ENCODE assay signal across 7 mouse cellular contexts in the genomic region with DNA sequence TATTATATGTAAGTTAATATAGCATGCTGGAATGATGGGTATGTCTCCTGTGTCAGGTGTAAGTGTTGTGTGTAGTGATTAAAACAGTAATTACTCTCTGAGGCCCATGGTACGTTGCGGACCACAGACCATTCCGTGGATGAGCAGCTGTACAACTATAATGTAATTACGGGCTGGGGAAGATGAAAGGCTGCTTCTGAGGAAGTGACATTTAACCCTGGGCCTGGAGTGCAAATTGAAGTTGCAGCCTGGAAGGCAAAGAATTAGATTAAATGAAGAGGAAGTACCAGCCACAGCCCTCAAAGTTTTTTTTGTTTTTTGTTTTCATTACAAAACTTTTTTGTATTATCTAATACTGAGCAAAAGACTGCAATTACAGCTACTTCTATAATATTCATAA. TPM values are rescaled to one million over a fixed set of nuclear protein-coding genes. Genes with fewer than 3 reads are reported as not detected.
A peak's percentile ranks its signal among the peaks of the same experiment; 100 is the strongest.
DNase-seq lines count a peak whose midpoint lies in the region; ATAC-seq lines count a peak whose summit lies in the region.

No protein-coding gene starts in this region.

- H3K9me3 ChIP-seq in embryonic facial prominence, embryonic 15.5 days (replicated peaks) = no peaks in the 10 kb centered on the region
- no peaks in the 10 kb centered on the region for H3K9me3 ChIP-seq in limb, embryonic 15.5 days
- H3K9me3 ChIP-seq in stomach, embryonic 16.5 days (replicated peaks; ENCODE audit: control insufficient read depth, low read length) = no peaks in the 10 kb centered on the region

- 13% methylated on average over 4 of the region's 4 CpGs for WGBS in embryonic facial prominence, embryonic 15.5 days
- 6% methylated on average over 4 of the region's 4 CpGs for WGBS in limb, embryonic 15.5 days
- 59% methylated on average over 4 of the region's 4 CpGs for WGBS in stomach, embryonic 16.5 days

- peaks cover 11% of the 10 kb centered on the region; the same call in 1 of the 2 replicates for H3K36me3 ChIP-seq in embryonic facial prominence, embryonic 15.5 days
- H3K36me3 ChIP-seq in limb, embryonic 15.5 days = peaks cover 19% of the 10 kb centered on the region; the same call in 1 of the 2 replicates
- 0 out of 2 replicates have a peak, but pooled peaks cover 3% of the 10 kb centered on the region for H3K36me3 ChIP-seq in stomach, embryonic 16.5 days (ENCODE audit: control insufficient read depth, insufficient read depth, low read length)

- no peak for ATAC-seq in embryonic facial prominence, embryonic 15.5 days (ENCODE audit: insufficient number of reproducible peaks, low FRiP score, low TSS enrichment, low read depth)
- no peak for ATAC-seq in limb, embryonic 15.5 days (ENCODE audit: insufficient number of reproducible peaks, low FRiP score, low TSS enrichment, low read depth)
- ATAC-seq in stomach, embryonic 16.5 days (ENCODE audit: insufficient read depth, low FRiP score) = no peak

- no peak overlapping the region for H3K27ac ChIP-seq in embryonic facial prominence, embryonic 15.5 days (replicated peaks)
- H3K27ac ChIP-seq in limb, embryonic 15.5 days = no peak overlapping the region
- H3K27ac ChIP-seq in stomach, embryonic 16.5 days (ENCODE audit: low read length) = no peak overlapping the region

- H3K9ac ChIP-seq in embryonic facial prominence, embryonic 15.5 days = peak overlapping the region; percentile 80; the same call in 1 of the 2 replicates
- no peak overlapping the region for H3K9ac ChIP-seq in limb, embryonic 15.5 days
- no peak overlapping the region for H3K9ac ChIP-seq in stomach, embryonic 16.5 days (ENCODE audit: low read length)

- intact Hi-C loops in left cerebral cortex, postnatal 14 days (cut with DNase I) = loop anchor here (10.0 kb wide), 1 partner anchor 404 kb away; the partner anchor contains the start of gene Mms22l

- H3K4me2 ChIP-seq in embryonic facial prominence, embryonic 15.5 days (replicated peaks) = peak overlapping the region; percentile 81
- H3K4me2 ChIP-seq in limb, embryonic 15.5 days = peak overlapping the region; percentile 76
- H3K4me2 ChIP-seq in stomach, embryonic 16.5 days (ENCODE audit: low read depth, low read length) = peak overlapping the region; percentile 79

- H3K27me3 ChIP-seq in embryonic facial prominence, embryonic 15.5 days = no peaks in the 10 kb centered on the region
- H3K27me3 ChIP-seq in limb, embryonic 15.5 days = no peaks in the 10 kb centered on the region
- no peaks in the 10 kb centered on the region for H3K27me3 ChIP-seq in stomach, embryonic 16.5 days (ENCODE audit: control insufficient read depth, insufficient read depth, low read length)

- peak overlapping the region; percentile 86 for H3K4me3 ChIP-seq in embryonic facial prominence, embryonic 15.5 days (replicated peaks)
- peak overlapping the region; percentile 87 for H3K4me3 ChIP-seq in limb, embryonic 15.5 days
- peak overlapping the region; percentile 87 for H3K4me3 ChIP-seq in stomach, embryonic 16.5 days (replicated peaks; ENCODE audit: low read length)

- peak; percentile 2 for DNase-seq in retina, embryonic 14.5 days (ENCODE audit: low spot score)
- DNase-seq in retina, postnatal 1 day = no peak
- DNase-seq in left cerebral cortex, postnatal 14 days (ENCODE audit: low spot score in 2 of 2) = no peak
- no peak for DNase-seq in right cerebral cortex, postnatal 10 days (ENCODE audit: low spot score in 2 of 2)

- peaks cover 10% of the 10 kb centered on the region for H3K4me1 ChIP-seq in embryonic facial prominence, embryonic 15.5 days
- peaks cover 10% of the 10 kb centered on the region for H3K4me1 ChIP-seq in limb, embryonic 15.5 days
- 0 out of 2 replicates have a peak, but pooled peaks cover 5% of the 10 kb centered on the region for H3K4me1 ChIP-seq in stomach, embryonic 16.5 days (ENCODE audit: control insufficient read depth, insufficient read depth, low read length)

RNA-seq across cellular contexts. Expression of gene Ndufaf4, which starts 1.3 kb away (rescaled TPM):
- polyA plus RNA-seq in embryonic facial prominence, embryonic 15.5 days (2015; fragmentation: Nextera tagmentation; extraction: Ambion mirVana) = 38.8 and 40.6 TPM in 2 replicates
- polyA plus RNA-seq in limb, embryonic 15.5 days (2015; fragmentation: Nextera tagmentation; extraction: Ambion mirVana) = 38.9 and 40.9 TPM in 2 replicates
- polyA plus RNA-seq in stomach, embryonic 16.5 days (2015; fragmentation: Nextera tagmentation; extraction: Ambion mirVana) = 43.4 and 47.3 TPM in 2 replicates
- total RNA-seq in left cerebral cortex, postnatal 14 days (2021) = 10 to 100 TPM; 33.1 to 35.0 TPM

RNA-seq across cellular contexts. Expression of gene Klhl32, which starts 48.2 kb away (rescaled TPM):
- polyA plus RNA-seq in embryonic facial prominence, embryonic 15.5 days (2015; fragmentation: Nextera tagmentation; extraction: Ambion mirVana) = 4.5 and 6.3 TPM in 2 replicates
- 3.8 and 3.9 TPM in 2 replicates for polyA plus RNA-seq in limb, embryonic 15.5 days (2015; fragmentation: Nextera tagmentation; extraction: Ambion mirVana)
- polyA plus RNA-seq in stomach, embryonic 16.5 days (2015; fragmentation: Nextera tagmentation; extraction: Ambion mirVana) = 3.4 and 3.8 TPM in 2 replicates
- 10 to 100 TPM; 17.1 to 18.8 TPM for total RNA-seq in left cerebral cortex, postnatal 14 days (2021)
